Mouse (Mus musculus) kidney, embryonic 14.5 days (tissue): ENCODE measurements around the gene Tssk2. TPM values are rescaled to one million over a fixed set of nuclear protein-coding genes. Genes with fewer than 3 reads are reported as not detected.

Experiments used
- ATAC-seq: fragments of 200-750 bp; cut with Nextera tagmentation; 2 replicates; pipeline ENCODE4 v1.8.0; 2017; ENCODE audit warnings: moderate number of reproducible peaks, mild to moderate bottlenecking, moderate TSS enrichment, moderate library complexity; ENCODE audit not compliant: low FRiP score, low TSS enrichment
- H3K27ac ChIP-seq: fragments of 300-500 bp; sonication (generic); 2 replicates; pipeline ENCODE4 v1.5.1; 2014; ENCODE audit warnings: low read depth, mild to moderate bottlenecking, low read length, moderate library complexity, mixed read lengths
- H3K27me3 ChIP-seq: fragments of 300-500 bp; sonication (generic); 2 replicates; pipeline ENCODE4 v1.6.1; 2014; ENCODE audit warnings: mild to moderate bottlenecking, low read length; ENCODE audit not compliant: control insufficient read depth, insufficient read depth
- H3K36me3 ChIP-seq: fragments of 300-500 bp; sonication (generic); 2 replicates; pipeline ENCODE4 v1.6.1; 2014; ENCODE audit warnings: low read length, mixed read lengths; ENCODE audit not compliant: control insufficient read depth, insufficient read depth
- H3K4me1 ChIP-seq: fragments of 300-500 bp; sonication (generic); 2 replicates; pipeline ENCODE4 v1.6.1; 2014; ENCODE audit warnings: low read length, mixed read lengths; ENCODE audit not compliant: control insufficient read depth, insufficient read depth
- H3K4me2 ChIP-seq: fragments of 300-500 bp; sonication (generic); replicated peaks from 2 replicates; pipeline ENCODE4 v1.6.1; 2014; ENCODE audit warnings: low read depth, mild to moderate bottlenecking, low read length
- H3K4me3 ChIP-seq: fragments of 300-500 bp; sonication (generic); 2 replicates; pipeline ENCODE4 v1.5.1; 2014; ENCODE audit warnings: mild to moderate bottlenecking, low read length
- H3K9ac ChIP-seq: fragments of 300-500 bp; sonication (generic); 2 replicates; pipeline ENCODE4 v1.6.1; 2014; ENCODE audit warnings: low read depth, mild to moderate bottlenecking, low read length, moderate library complexity
- H3K9me3 ChIP-seq: fragments of 300-500 bp; sonication (generic); 2 replicates; pipeline ENCODE4 v1.6.1; 2016; ENCODE audit warnings: low read length; ENCODE audit not compliant: control insufficient read depth
- WGBS: fragments of 180-500 bp; shearing (Covaris S2); extraction: QIAGEN DNeasy Blood & Tissue Kit; methylation state at CpG from one replicate; pipeline ENCODE4 v1.1.7; 2014; 5-methylcytosine and 5-hydroxymethylcytosine counted together
- polyA plus RNA-seq: library from polyadenylated mRNA; unstranded; fragments of >200 nt; fragmentation: Nextera tagmentation; extraction: Ambion mirVana; gene quantifications from 2 replicates; pipeline ENCODE4 v1.2.1, GENCODE M21; 2014

Gene Tssk2
- polyA plus RNA-seq, 1 experiment from 2014 or later = not detected

DNA sequence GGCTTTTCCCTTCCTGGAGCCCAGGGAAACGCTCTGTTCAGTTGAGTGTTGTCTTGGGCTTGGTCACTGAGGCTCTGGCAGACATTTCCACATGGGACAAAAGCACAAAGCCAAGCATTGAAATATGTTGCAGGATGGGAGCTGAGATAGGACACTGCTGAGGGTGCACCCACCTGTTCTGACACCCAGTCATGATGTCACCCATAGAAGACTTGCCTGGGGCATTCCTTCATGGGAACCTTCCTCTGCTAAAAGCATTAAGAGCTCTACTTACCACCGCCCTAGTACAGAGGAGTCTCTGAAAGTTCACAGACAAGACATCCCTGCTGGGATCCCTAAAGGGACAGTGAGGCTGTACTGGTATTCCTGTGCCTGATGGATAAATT, 8.1 kb upstream of the Tssk2 start:
- no peak for ATAC-seq
- H3K4me3 ChIP-seq = peak overlapping the region; percentile 97
- H3K9me3 ChIP-seq = no peaks in the 10 kb centered on the region
- WGBS = 41% methylated on average over 2 of the region's 2 CpGs
- H3K9ac ChIP-seq = peak overlapping the region; percentile 96
- no peaks in the 10 kb centered on the region for H3K27me3 ChIP-seq
- H3K4me2 ChIP-seq = peak overlapping the region; percentile 91
- peaks cover 11% of the 10 kb centered on the region for H3K4me1 ChIP-seq
- peaks cover 3% of the 10 kb centered on the region; the same call in 1 of the 2 replicates for H3K36me3 ChIP-seq
- H3K27ac ChIP-seq = no peak overlapping the region

DNA sequence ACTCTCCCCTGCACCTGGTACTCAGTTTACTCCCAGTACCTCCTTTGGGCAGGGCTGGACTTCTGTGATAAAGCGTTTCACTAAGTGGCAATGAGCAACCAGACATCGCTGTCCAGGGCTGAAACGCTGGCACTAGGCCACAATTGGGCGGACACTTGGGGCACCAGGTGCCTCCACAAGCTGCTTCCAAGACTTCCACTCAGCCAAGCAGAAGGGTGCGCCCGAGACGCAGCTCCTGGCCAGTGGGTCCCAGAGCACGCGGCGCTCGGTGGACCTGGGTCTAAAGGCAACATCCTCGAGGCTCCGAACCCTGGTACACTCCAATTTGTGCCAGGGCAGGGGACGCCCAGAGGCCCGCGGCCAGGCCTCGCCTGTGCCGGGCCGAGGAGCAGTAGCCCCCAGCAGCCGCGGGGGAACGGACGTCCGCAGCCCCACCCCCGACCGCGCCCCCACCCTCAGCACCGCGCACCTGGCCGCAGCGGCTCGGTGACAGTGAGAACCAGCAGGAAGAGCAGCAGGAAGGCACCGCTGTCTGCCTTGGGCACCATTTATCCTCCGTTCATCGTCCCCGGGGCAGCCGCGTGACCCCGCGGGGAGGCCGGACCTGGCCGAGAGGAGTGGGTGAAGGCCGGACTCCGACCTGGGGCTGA, 7.4 kb upstream of the Tssk2 start:
- H3K4me2 ChIP-seq = peak overlapping the region; percentile 91
- no peaks in the 10 kb centered on the region for H3K27me3 ChIP-seq
- peaks cover 3% of the 10 kb centered on the region; the same call in 1 of the 2 replicates for H3K36me3 ChIP-seq
- no peaks in the 10 kb centered on the region for H3K9me3 ChIP-seq
- H3K9ac ChIP-seq = peak overlapping the region; percentile 96
- peak overlapping the region; percentile 97 for H3K4me3 ChIP-seq
- WGBS = 0% methylated on average over 44 of the region's 44 CpGs
- ATAC-seq = peak; percentile 80
- peak overlapping the region; percentile 92 for H3K27ac ChIP-seq
- peaks cover 11% of the 10 kb centered on the region for H3K4me1 ChIP-seq

DNA sequence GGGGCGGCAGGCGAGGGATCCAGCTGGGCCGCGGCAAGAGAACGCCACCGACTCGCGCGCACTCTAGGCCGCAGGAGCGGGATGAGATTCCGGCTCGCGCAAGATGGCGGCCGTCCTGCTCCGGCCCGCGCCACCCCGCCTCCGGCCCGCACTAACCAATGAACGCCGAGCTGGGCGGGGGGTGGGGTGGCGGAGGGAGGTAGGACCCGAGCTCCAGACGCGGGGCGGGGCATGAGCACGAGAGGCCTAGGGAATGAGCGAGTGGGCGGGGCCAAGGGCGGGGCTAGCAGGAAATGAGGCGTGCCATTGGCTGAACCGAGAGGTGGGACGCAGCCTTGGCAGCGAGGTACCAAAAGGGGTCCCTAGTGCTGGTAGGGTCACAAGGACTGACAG, 6.9 kb upstream of the Tssk2 start, which contains the start of gene Gm20518:
Gm20518 (minus strand) TSS at position 105 of the 393 bp plus-strand sequence.
- Histone ChIP-seq H3K4me1 (peaks cover 11% of the 10 kb centered on the region), H3K4me3 (peak within 1 kb of the TSS; percentile 97), H3K27ac (peak within 1 kb of the TSS; percentile 92), H3K4me2 (peak within 1 kb of the TSS; percentile 91), H3K27me3 (no peaks in the 10 kb centered on the region), H3K9me3 (no peaks in the 10 kb centered on the region), H3K9ac (peak within 1 kb of the TSS; percentile 96), H3K36me3 (peaks cover 3% of the 10 kb centered on the region; the same call in 1 of the 2 replicates)
- peak; percentile 98 for ATAC-seq
- under 1% methylated on average over 35 of the region's 38 CpGs for WGBS

DNA sequence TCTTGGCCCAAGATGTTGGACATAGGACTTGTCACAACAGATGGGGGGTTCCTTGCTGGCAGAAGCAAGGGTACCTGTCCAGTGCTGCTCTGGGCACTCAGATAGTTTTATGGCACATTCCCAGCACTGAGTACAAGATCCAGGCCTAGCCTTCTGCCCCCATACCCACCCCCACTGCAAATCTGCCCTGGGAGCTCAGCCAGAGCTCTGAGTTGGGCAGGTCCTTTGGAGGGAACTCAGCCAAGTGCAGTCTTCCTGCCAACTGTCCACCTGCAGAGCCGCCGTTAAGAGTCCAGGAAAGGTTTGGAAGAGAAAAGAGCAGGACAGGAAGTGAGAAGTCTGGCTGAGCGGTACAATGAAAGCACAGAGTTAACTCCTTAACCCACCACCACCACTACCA, 5.8 kb upstream of the Tssk2 start:
- no peak overlapping the region for H3K4me2 ChIP-seq
- H3K4me3 ChIP-seq = no peak overlapping the region
- WGBS = 74% methylated on average over 3 of the region's 3 CpGs
- no peak overlapping the region for H3K9ac ChIP-seq
- H3K27ac ChIP-seq = no peak overlapping the region
- peaks cover 3% of the 10 kb centered on the region; the same call in 1 of the 2 replicates for H3K36me3 ChIP-seq
- H3K9me3 ChIP-seq = no peaks in the 10 kb centered on the region
- peaks cover 11% of the 10 kb centered on the region for H3K4me1 ChIP-seq
- ATAC-seq = no peak
- no peaks in the 10 kb centered on the region for H3K27me3 ChIP-seq

DNA sequence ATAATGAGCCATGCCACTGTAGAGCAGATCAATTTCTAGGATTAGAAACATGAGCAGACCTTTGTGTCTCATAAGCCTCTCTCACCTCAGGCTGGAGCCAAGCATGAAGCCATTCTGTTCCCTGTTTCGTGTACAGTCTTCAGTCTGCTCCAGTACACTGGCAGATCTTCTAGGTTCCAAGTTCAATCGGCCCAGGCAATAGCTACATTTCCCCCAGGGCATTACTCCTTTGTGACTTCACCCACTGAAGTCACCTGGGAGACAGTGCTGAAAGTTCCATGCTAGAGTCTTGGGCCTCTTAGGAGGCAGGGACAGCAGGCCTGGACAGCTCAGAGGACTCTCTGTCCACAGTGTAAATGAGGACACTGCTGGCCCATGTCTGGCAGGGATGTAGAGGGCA, 4.5 kb upstream of the Tssk2 start, which contains the start of gene Tssk1:
Tssk1 (plus strand) TSS at position 301 of the 400 bp plus-strand sequence.
- Histone ChIP-seq H3K4me1 (peaks cover 11% of the 10 kb centered on the region), H3K9ac (no peak within 1 kb of the TSS), H3K27ac (no peak within 1 kb of the TSS), H3K9me3 (no peaks in the 10 kb centered on the region), H3K4me3 (no peak within 1 kb of the TSS), H3K36me3 (peaks cover 3% of the 10 kb centered on the region; the same call in 1 of the 2 replicates), H3K4me2 (no peak within 1 kb of the TSS), H3K27me3 (no peaks in the 10 kb centered on the region)
- no peak for ATAC-seq
- WGBS = 75% methylated on average over 2 of the region's 2 CpGs

DNA sequence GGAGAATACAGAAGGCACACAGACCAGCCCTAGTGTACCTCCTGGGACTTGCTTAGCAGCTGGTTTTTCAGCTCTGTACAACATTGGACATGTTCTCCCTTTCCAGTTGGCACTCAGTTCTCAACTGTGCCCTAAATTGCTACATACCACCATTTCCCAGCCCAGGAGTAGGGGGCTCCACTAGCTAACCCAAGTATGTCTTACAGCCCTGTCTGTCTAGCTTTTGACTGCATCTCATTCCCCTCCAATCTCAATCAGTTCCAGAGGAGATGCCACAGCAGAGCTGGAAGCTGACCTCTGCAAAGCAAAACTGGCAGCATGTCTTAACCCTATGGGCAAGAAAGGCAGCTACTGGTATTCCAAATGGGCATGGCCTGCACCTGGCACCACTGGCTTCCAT, 2.3 kb upstream of the Tssk2 start:
- Histone ChIP-seq H3K4me2 (no peak overlapping the region), H3K27me3 (no peaks in the 10 kb centered on the region), H3K9me3 (no peaks in the 10 kb centered on the region), H3K27ac (no peak overlapping the region), H3K4me1 (no peaks in the 10 kb centered on the region), H3K4me3 (no peak overlapping the region), H3K36me3 (peaks cover 20% of the 10 kb centered on the region), H3K9ac (no peak overlapping the region)
- ATAC-seq = no peak

DNA sequence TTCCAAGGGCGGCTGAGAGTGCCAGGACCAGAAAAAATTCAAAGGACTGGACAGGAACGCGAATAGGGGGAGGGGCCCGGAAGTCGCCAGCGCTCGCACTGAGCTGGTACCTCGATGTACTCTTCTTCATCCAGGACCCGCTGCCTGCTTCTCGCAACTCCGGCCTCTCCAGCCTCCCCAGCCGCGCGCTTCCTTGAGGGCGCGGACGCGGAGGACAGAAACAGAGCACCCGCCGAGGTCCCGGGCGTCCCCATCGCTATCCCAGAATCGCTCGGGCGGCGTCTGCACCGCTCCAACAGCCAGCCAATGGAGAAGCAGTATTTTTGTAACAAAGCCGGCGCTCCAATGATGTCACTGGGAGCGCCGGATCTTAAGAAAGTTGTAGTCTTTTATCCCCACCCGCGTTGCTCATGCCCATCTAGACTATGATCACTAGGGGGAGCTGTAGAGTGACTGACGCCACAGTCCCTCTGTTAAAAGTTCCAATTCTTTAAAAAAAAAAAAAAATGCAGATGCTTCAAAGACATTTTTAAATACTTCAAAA, 12.7 kb downstream of the Tssk2 start, which contains the start of gene Ess2:
Ess2 (minus strand) TSS at position 297 of the 544 bp plus-strand sequence.
- under 1% methylated on average over 35 of the region's 35 CpGs for WGBS
- H3K4me3 ChIP-seq = peak within 1 kb of the TSS; percentile 61

DNA sequence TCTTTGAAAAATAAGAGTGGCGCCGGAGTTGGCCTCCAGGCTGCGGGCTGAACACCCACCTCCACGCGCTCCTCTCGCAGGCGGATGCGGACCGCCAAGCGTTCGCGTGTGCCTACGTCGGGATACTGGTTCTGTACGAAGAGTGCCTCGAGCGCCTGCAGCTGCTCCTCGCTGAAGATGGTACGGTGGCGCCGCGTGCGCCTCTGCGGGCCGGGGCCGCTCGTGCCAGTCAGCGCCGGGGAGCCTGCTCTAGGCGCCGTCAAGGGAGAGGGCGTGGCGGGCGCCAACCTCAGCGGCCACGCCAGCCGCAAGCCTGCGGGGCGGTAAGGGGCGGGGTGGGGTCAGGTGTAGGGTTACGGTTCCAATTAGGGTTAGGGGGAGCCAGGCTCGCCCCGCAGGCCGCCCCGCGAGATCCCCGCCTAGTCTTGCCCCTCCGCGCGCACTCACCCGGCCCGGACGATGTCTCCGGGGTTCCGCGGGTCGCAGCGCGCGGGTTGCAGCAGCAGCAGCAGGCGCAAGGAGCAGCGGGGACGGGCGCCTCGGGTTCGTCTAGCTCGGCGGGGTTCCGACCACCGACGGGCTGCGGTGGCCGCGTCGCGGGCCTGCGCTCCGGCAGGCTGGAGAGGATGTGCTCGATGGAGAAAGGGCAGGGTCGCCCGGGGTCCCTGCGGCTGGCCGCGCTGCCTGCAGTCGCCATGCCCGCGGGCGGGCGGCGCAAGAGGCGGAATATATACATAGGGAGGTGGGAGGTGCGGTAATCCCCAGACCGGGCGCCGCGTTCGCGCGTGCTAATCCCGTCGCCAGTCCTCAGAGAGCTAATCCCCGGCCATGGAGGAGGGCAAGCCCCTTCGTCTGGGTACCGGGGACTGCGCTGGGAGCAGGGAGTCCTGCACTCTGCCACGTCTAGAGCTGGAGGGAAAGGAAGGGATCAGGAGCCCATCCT, 16.1 kb downstream of the Tssk2 start, which contains the start of gene Gsc2:
Gsc2 (minus strand) TSS at position 753 of the 943 bp plus-strand sequence.
- peaks cover 63% of the 10 kb centered on the region for H3K27me3 ChIP-seq
- WGBS = under 1% methylated on average over 106 of the region's 106 CpGs
- H3K9ac ChIP-seq = peak within 1 kb of the TSS; percentile 8; the same call in 1 of the 2 replicates
- peak within 1 kb of the TSS; percentile 38 for H3K4me3 ChIP-seq
- peaks cover 17% of the 10 kb centered on the region for H3K4me1 ChIP-seq
- H3K27ac ChIP-seq = no peak within 1 kb of the TSS
- no peak for ATAC-seq
- no peaks in the 10 kb centered on the region for H3K36me3 ChIP-seq
- no peaks in the 10 kb centered on the region for H3K9me3 ChIP-seq
- peak within 1 kb of the TSS; percentile 60 for H3K4me2 ChIP-seq

More for the DNA sequence above, 12.7 kb downstream of the Tssk2 start, which contains the start of gene Ess2:
- Histone ChIP-seq H3K4me1 (peaks cover 17% of the 10 kb centered on the region), H3K9ac (peak within 1 kb of the TSS; percentile 65), H3K4me2 (peak within 1 kb of the TSS; percentile 77), H3K27ac (no peak within 1 kb of the TSS), H3K36me3 (peaks cover 30% of the 10 kb centered on the region), H3K9me3 (no peaks in the 10 kb centered on the region), H3K27me3 (peaks cover 41% of the 10 kb centered on the region)
- ATAC-seq = peak; percentile 92
